Mouse (Mus musculus) urinary bladder, postnatal 10 days (tissue): ENCODE measurements around the gene Kcnj9.

ENCODE experiments used
- DNase-seq: peaks from one replicate; pipeline ENCODE4 v3.0.0; 2022; ENCODE audit warnings: low spot score

The Kcnj9 gene

DNA sequence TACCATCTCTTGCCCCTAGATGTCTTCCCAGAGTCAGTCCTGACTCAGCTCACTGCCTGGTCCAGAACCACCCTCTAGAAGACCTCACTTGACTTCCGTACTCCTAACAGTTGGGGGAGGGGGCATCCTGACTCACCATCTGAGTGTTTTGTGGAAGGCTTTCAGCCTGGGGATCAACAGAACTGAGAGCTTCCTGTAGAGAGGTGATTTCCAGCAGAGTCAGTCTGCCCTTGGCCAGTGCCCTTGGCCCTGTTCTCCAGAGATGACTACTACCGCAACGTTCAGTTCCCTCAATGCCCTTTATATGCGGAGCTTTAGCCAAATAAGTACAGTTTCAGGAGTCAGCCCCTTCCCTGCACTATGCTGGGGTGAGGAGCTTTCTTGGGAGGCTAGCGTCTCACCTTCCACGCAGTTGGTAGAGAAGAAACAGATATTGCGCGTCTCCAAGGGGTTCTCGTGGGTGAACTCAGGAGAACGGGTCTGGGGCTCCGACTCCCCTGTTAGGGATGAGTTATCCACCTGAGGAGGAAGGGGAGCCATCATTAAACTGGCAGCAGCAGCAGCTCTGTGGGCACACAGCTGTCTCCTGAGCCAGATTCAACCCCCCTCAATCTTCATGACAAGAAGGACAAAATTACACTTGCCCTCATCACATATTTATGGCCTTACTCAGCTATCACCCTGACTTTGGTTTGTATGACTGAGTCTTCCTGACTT, 40.1 kb downstream of the Kcnj9 start:
- no peak for DNase-seq

GRCm38 (mm10) chr1:172286740-172287139, 42.4 kb downstream of the Kcnj9 start:
- DNase-seq: no peak

DNA sequence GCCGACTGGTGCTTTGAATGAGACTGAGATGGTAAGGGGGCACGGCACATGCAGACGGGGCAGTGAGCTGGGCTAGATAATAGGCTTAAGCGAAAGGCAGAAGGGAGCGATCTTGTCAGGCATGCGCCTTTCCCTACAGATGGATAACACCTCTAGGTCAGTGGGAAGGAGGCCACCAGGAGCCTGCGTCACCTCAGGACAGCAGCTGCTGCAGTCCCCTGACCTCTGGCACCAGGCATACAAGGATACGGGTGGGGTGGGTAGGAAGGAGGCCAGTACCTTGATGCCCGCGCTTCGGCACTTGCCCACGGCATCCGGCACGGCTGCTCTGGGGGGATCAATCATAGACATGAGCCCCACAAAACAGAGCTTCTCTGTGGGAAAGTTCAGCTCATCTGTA, 44.9 kb downstream of the Kcnj9 start:
- no peak for DNase-seq

- DNase-seq: no peak
Measured at GRCm38 (mm10) chr1:172283073-172283472, 46.0 kb downstream of the Kcnj9 start.

- DNase-seq: no peak
Measured at GRCm38 (mm10) chr1:172281522-172282254, 47.4 kb downstream of the Kcnj9 start.

- no peak for DNase-seq
Measured at GRCm38 (mm10) chr1:172279768-172280509, 49.2 kb downstream of the Kcnj9 start.

- DNase-seq: no peak
Measured at GRCm38 (mm10) chr1:172278328-172278727, 50.8 kb downstream of the Kcnj9 start.

GRCm38 (mm10) chr1:172277172-172277571, 51.9 kb downstream of the Kcnj9 start:
- no peak for DNase-seq

GRCm38 (mm10) chr1:172274547-172274946, 54.6 kb downstream of the Kcnj9 start:
- no peak for DNase-seq

DNA sequence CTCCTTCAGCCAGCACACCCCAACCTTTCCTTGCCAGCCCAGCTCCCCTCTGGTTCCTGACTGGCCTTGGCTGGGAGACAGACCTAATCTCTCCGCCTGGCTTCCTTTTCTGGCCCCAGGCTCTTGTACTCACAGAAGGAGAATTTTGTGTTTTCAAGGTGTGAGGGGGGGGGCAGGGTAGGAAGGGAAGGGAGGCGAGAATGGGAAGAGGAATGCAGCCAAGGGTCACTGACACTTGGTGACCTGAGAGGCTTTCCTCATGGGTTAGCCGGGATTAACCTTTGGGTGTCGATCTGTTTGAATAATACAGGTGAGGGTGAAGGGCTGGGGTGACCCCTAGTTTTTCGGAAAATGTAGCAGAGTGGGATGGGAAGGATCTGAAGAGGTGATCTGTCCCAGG, 55.0 kb downstream of the Kcnj9 start:
- DNase-seq: no peak

DNA sequence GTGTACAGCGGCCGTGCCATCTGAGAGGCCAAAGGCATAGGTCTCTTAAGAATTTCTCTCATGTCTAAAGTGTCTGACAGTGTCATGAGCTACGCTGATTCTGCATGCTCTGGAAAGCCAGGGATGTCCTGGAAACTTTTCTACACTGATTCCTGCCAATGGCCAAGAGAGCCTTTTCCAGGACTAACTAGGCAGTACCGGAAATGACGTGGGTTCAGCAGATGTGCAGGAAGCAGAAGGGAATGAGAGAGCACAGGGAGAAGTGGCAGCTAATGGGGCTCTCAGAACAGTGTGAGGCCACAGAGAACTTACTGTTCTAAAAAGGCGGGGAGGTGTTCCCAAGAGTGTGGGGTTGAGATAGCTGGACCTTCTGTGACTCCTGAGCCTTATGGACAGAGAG, 55.7 kb downstream of the Kcnj9 start:
- DNase-seq: no peak

DNA sequence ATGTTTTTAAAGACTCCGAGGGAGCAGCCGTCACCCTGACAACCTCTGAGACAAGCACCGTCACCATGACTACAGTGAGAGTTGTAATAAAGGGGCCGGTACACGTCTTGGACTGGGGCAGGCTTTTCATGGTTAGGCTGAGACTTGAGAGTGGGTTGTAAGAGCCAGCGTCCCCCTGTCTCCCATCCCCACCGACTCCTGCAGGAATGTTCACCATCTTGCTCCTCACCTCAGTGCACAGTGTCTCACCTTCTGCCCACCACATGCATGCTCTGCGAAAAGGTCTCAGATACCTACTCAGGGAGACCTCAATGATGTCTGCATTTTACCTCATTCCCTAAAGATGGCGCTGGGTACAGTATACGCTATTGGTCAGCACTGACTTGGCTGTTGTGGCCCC, 57.4 kb downstream of the Kcnj9 start:
- DNase-seq: no peak

GRCm38 (mm10) chr1:172271208-172271607, 57.9 kb downstream of the Kcnj9 start:
- DNase-seq: no peak
